Mouse (Mus musculus) limb, embryonic 11.5 days (tissue): Measurements from ENCODE around the gene Traf3ip2. TPM values are rescaled to one million over a fixed set of nuclear protein-coding genes. Genes with fewer than 3 reads are reported as not detected.
A peak's percentile ranks its signal among the peaks of the same experiment; 100 is the strongest.

ENCODE experiments used
- ATAC-seq: fragments of 200-750 bp; cut with Nextera tagmentation; 2 replicates; pipeline ENCODE4 v1.8.0; 2017; ENCODE audit warnings: low read depth; ENCODE audit not compliant: insufficient number of reproducible peaks, low FRiP score, low TSS enrichment
- DNase-seq: peaks from one replicate; pipeline ENCODE4 v3.0.0-alpha.2; 2015; ENCODE audit warnings: low spot score
- H3K27ac ChIP-seq: fragments of 300-500 bp; sonication (generic); replicated peaks from 2 replicates; pipeline ENCODE4 v1.5.1; 2014; ENCODE audit warnings: low read depth, mild to moderate bottlenecking, low read length
- H3K27me3 ChIP-seq: fragments of 300-500 bp; sonication (generic); 2 replicates; pipeline ENCODE4 v1.6.1; 2014; ENCODE audit warnings: mild to moderate bottlenecking, low read length, mixed read lengths; ENCODE audit not compliant: control insufficient read depth, insufficient read depth
- H3K36me3 ChIP-seq: fragments of 300-500 bp; sonication (generic); 2 replicates; pipeline ENCODE4 v1.6.1; 2014; ENCODE audit warnings: mild to moderate bottlenecking, low read length, moderate library complexity, mixed read lengths; ENCODE audit not compliant: control insufficient read depth, insufficient read depth
- H3K4me1 ChIP-seq: fragments of 300-500 bp; sonication (generic); 2 replicates; pipeline ENCODE4 v1.6.1; 2014; ENCODE audit warnings: low read length, mixed read lengths; ENCODE audit not compliant: control insufficient read depth, insufficient read depth
- H3K4me2 ChIP-seq: fragments of 300-500 bp; sonication (generic); 2 replicates; pipeline ENCODE4 v1.6.1; 2014; ENCODE audit warnings: low read depth, mild to moderate bottlenecking, moderate library complexity; ENCODE audit not compliant: severe bottlenecking
- H3K4me3 ChIP-seq: fragments of 300-500 bp; sonication (generic); 2 replicates; pipeline ENCODE4 v1.5.1; 2014; ENCODE audit warnings: low read depth, low read length
- H3K9ac ChIP-seq: fragments of 300-500 bp; sonication (generic); 2 replicates; pipeline ENCODE4 v1.6.1; 2014; ENCODE audit warnings: mild to moderate bottlenecking, low read length
- H3K9me3 ChIP-seq: fragments of 300-500 bp; sonication (generic); 2 replicates; pipeline ENCODE4 v1.6.1; 2016; ENCODE audit warnings: low read length; ENCODE audit not compliant: control insufficient read depth
- whole genome bisulfite sequencing: fragments of 180-500 bp; shearing (Covaris S2); extraction: QIAGEN DNeasy Blood & Tissue Kit; methylation state at CpG from one replicate; pipeline ENCODE4 v1.1.7; 2014; 5-methylcytosine and 5-hydroxymethylcytosine counted together
- polyA plus RNA-seq: library from polyadenylated mRNA; unstranded; fragments of >200 nt; fragmentation: Nextera tagmentation; extraction: Ambion mirVana; gene quantifications from 2 replicates; pipeline ENCODE4 v1.2.1, GENCODE M21; 2014

The Traf3ip2 gene
- polyA plus RNA-seq, 1 experiment from 2014 or later = 5.9 TPM

GRCm38 (mm10) chr10:39660698-39661097 lies 48.0 kb downstream of the Traf3ip2 start:
- H3K36me3 ChIP-seq = no peaks in the 10 kb centered on the region
- H3K27ac ChIP-seq = no peak overlapping the region
- ATAC-seq = no peak
- H3K9me3 ChIP-seq = no peaks in the 10 kb centered on the region
- H3K4me2 ChIP-seq = no peak overlapping the region
- DNase-seq = no peak
- H3K9ac ChIP-seq = no peak overlapping the region
- H3K4me1 ChIP-seq = peaks cover 24% of the 10 kb centered on the region
- H3K27me3 ChIP-seq = no peaks in the 10 kb centered on the region
- 59% methylated on average over 5 of the region's 5 CpGs for WGBS
- no peak overlapping the region for H3K4me3 ChIP-seq

DNA sequence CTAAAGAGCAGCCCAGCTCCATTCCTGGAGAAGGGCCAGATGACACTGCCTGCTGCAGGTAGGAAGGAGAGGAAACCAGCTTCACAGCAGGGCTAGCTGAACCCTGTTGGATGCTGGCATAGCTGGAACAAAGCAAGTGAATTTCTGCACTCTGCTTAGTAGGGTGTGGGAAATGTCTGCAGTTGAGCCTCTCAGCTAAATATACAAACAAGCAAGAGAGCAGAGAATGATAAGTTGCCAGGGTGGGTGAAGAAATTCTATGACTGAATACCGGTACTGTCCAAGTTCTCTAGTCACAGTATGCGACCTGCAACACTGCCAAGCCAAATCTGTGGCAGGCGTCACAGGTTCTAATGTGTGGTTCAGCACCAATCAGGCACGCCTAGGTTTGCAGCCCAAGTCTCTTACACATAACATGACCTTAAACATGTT lies 52.4 kb downstream of the Traf3ip2 start:
- no peak for DNase-seq
- Histone ChIP-seq H3K4me3 (no peak overlapping the region), H3K4me2 (no peak overlapping the region), H3K4me1 (peaks cover 10% of the 10 kb centered on the region), H3K9me3 (no peaks in the 10 kb centered on the region), H3K9ac (no peak overlapping the region), H3K36me3 (no peaks in the 10 kb centered on the region), H3K27ac (no peak overlapping the region), H3K27me3 (no peaks in the 10 kb centered on the region)
- no peak for ATAC-seq
- 82% methylated on average over 4 of the region's 4 CpGs for WGBS

- Histone ChIP-seq H3K36me3 (no peaks in the 10 kb centered on the region), H3K4me2 (no peak overlapping the region), H3K9me3 (no peaks in the 10 kb centered on the region), H3K27ac (no peak overlapping the region), H3K9ac (no peak overlapping the region), H3K4me3 (no peak overlapping the region), H3K27me3 (no peaks in the 10 kb centered on the region), H3K4me1 (peaks cover 3% of the 10 kb centered on the region; the same call in 1 of the 2 replicates)
- DNase-seq (no peak), ATAC-seq (no peak)
- 40% methylated on average over 3 of the region's 3 CpGs for WGBS
Observed at GRCm38 (mm10) chr10:39666027-39666426, 53.3 kb downstream of the Traf3ip2 start.

- no peak for ATAC-seq
- H3K36me3 ChIP-seq = no peaks in the 10 kb centered on the region
- no peak overlapping the region for H3K27ac ChIP-seq
- H3K4me2 ChIP-seq = no peak overlapping the region
- H3K9me3 ChIP-seq = no peaks in the 10 kb centered on the region
- H3K4me1 ChIP-seq = peaks cover 15% of the 10 kb centered on the region
- no peak overlapping the region for H3K4me3 ChIP-seq
- 93% methylated on average over 1 of the region's 1 CpGs for WGBS
- DNase-seq = no peak
- no peaks in the 10 kb centered on the region for H3K27me3 ChIP-seq
- H3K9ac ChIP-seq = no peak overlapping the region
Observed at GRCm38 (mm10) chr10:39671451-39671850, 58.7 kb downstream of the Traf3ip2 start.

DNA sequence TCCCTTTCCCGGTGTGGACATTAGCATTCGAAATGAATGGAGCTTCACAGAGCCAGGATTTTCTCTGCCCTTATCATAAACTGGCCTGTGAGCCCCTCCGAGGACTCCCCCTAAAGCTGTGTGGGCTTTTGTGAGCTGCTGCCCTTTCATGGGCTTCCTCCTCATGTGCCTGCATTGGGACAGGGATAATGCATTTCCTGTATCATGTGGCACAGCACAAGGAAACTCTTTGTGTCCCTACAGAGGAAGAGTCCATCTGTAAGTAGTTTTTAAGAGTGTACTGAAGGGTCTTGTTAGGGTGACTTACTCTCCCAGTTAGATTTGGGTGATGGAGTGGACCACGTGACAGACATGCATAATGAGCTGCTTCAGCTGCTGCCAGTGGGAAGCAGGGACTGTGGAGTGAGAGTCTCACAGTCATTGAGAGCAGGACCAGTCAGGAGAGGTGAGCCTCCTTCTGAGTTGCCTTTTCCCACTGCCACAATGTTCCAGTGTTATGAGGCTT lies 59.9 kb downstream of the Traf3ip2 start:
- WGBS = 31% methylated on average over 4 of the region's 4 CpGs
- Histone ChIP-seq H3K9me3 (no peaks in the 10 kb centered on the region), H3K4me2 (no peak overlapping the region), H3K27me3 (no peaks in the 10 kb centered on the region), H3K4me1 (peaks cover 14% of the 10 kb centered on the region), H3K36me3 (no peaks in the 10 kb centered on the region), H3K9ac (no peak overlapping the region), H3K27ac (no peak overlapping the region), H3K4me3 (no peak overlapping the region)
- DNase-seq (peak; percentile 36), ATAC-seq (no peak)

GRCm38 (mm10) chr10:39674106-39674505 lies 61.4 kb downstream of the Traf3ip2 start:
- 10% methylated on average over 3 of the region's 3 CpGs for WGBS
- no peak overlapping the region for H3K27ac ChIP-seq

DNA sequence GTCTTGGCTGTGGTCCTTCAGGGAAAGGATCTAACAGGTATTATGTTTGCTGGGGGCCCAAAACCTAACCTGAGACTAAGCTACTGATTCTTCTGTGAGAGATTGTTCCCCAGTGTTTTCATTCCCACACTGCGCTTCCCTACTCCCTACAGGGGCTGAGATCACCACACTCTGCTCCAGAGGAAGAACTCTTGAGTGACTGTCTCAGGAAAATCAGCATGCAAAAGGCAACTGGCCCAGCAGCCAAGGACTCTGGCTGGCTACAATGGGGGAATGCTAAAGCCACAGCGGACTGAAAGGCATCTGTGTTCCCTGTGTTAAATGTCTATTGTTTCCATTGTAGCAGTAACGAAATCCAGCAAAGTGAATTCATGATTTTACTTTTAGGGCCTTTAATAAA lies 62.0 kb downstream of the Traf3ip2 start:
- H3K4me3 ChIP-seq = no peak overlapping the region
- DNase-seq = no peak
- H3K9ac ChIP-seq = no peak overlapping the region
- H3K9me3 ChIP-seq = no peaks in the 10 kb centered on the region
- no peaks in the 10 kb centered on the region for H3K27me3 ChIP-seq
- H3K4me2 ChIP-seq = no peak overlapping the region
- H3K27ac ChIP-seq = no peak overlapping the region
- H3K36me3 ChIP-seq = no peaks in the 10 kb centered on the region
- ATAC-seq = no peak
- peaks cover 14% of the 10 kb centered on the region for H3K4me1 ChIP-seq
- WGBS = 70% methylated on average over 3 of the region's 3 CpGs

More at GRCm38 (mm10) chr10:39674106-39674505, 61.4 kb downstream of the Traf3ip2 start:
- DNase-seq (peak; percentile 39), ATAC-seq (no peak)
- H3K9ac ChIP-seq = no peak overlapping the region
- no peak overlapping the region for H3K4me2 ChIP-seq
- no peaks in the 10 kb centered on the region for H3K9me3 ChIP-seq
- peaks cover 14% of the 10 kb centered on the region for H3K4me1 ChIP-seq
- no peaks in the 10 kb centered on the region for H3K36me3 ChIP-seq
- H3K4me3 ChIP-seq = no peak overlapping the region
- H3K27me3 ChIP-seq = no peaks in the 10 kb centered on the region

DNA sequence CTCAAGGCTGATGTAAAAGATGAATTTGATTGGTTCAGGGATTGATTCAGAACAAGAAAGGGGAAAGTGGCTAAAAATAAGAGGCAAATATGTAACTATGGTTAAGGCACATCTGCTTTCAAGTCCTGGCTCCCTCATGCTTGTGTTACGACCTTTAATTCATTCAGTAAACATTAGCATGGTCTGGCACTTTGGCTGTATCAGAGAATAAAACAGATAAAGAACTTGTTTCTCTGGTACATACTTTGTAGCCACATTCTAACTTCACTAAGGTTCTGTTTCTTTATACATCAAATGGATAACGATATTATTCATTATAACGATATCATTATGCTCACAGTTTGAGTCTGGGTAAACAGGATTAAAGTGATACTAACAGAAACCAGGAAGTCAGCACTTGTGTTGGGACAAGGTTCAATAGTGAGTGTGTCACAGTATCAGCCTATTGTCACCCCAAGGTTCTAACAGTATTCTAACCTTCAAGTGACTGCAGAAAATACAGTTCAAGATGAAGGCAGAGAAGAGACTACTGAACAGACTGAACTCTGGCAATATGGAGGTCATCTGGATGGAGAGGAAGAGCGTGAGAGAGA lies 65.6 kb downstream of the Traf3ip2 start:
- Histone ChIP-seq H3K27me3 (no peaks in the 10 kb centered on the region), H3K4me3 (no peak overlapping the region), H3K27ac (no peak overlapping the region), H3K4me1 (peaks cover 8% of the 10 kb centered on the region), H3K4me2 (no peak overlapping the region), H3K9ac (no peak overlapping the region), H3K9me3 (no peaks in the 10 kb centered on the region), H3K36me3 (no peaks in the 10 kb centered on the region)
- no peak for DNase-seq
- WGBS = 89% methylated on average over 4 of the region's 4 CpGs
- no peak for ATAC-seq

- Histone ChIP-seq H3K4me2 (no peak overlapping the region), H3K27ac (no peak overlapping the region), H3K9ac (no peak overlapping the region), H3K9me3 (no peaks in the 10 kb centered on the region), H3K27me3 (no peaks in the 10 kb centered on the region), H3K4me3 (no peak overlapping the region), H3K4me1 (no peaks in the 10 kb centered on the region), H3K36me3 (no peaks in the 10 kb centered on the region)
- no peak for DNase-seq
- WGBS = 88% methylated on average over 4 of the region's 4 CpGs
- no peak for ATAC-seq
Observed at GRCm38 (mm10) chr10:39681014-39681413, 68.3 kb downstream of the Traf3ip2 start.
